ENCODE assay signal across 8 mouse cellular contexts in genomic region chr10:79926491-79927323, GRCm38 (mm10). TPM values are rescaled to one million over a fixed set of nuclear protein-coding genes. Genes with fewer than 3 reads are reported as not detected.
DNase-seq lines count a peak whose midpoint lies in the region; ATAC-seq and TF ChIP-seq lines count a peak whose summit lies in the region.

Gene Arid3a (plus strand): TSS chr10:79927043.

- ATAC-seq in embryonic facial prominence, embryonic 14.5 days (ENCODE audit: low read depth), result peak; percentile 88
- ATAC-seq in limb, embryonic 13.5 days (ENCODE audit: low FRiP score, low read depth), result peak; percentile 74
- peak; percentile 74 for ATAC-seq in midbrain, embryonic 15.5 days (replicated peaks)

- peak within 1 kb of the TSS; percentile 94 for H3K4me2 ChIP-seq in embryonic facial prominence, embryonic 14.5 days (ENCODE audit: low read depth, low read length)
- peak within 1 kb of the TSS; percentile 92 for H3K4me2 ChIP-seq in limb, embryonic 13.5 days (replicated peaks)
- H3K4me2 ChIP-seq in midbrain, embryonic 15.5 days, result peak within 1 kb of the TSS; percentile 81

- H3K27ac ChIP-seq in bone marrow, adult 2 months (ENCODE audit: control insufficient read depth, insufficient read depth, low read depth, low read length, poor library complexity), result peak within 1 kb of the TSS; percentile 89
- peak within 1 kb of the TSS; percentile 94 for H3K27ac ChIP-seq in embryonic facial prominence, embryonic 14.5 days (replicated peaks; ENCODE audit: low read depth, low read length)
- peak within 1 kb of the TSS; percentile 97 for H3K27ac ChIP-seq in limb, embryonic 13.5 days
- peak within 1 kb of the TSS; percentile 89 for H3K27ac ChIP-seq in midbrain, embryonic 15.5 days

- WGBS in bone marrow, adult 2 months, result under 1% methylated on average over 63 of the region's 63 CpGs
- under 1% methylated on average over 54 of the region's 63 CpGs for WGBS in embryonic facial prominence, embryonic 14.5 days
- WGBS in limb, embryonic 13.5 days, result under 1% methylated on average over 63 of the region's 63 CpGs
- under 1% methylated on average over 63 of the region's 63 CpGs for WGBS in midbrain, embryonic 15.5 days

- H3K9me3 ChIP-seq in embryonic facial prominence, embryonic 14.5 days (ENCODE audit: control insufficient read depth, low read length), result no peaks in the 10 kb centered on the region
- peaks cover 4% of the 10 kb centered on the region; the same call in 1 of the 2 replicates for H3K9me3 ChIP-seq in limb, embryonic 13.5 days
- no peaks in the 10 kb centered on the region for H3K9me3 ChIP-seq in midbrain, embryonic 15.5 days

- H3K9ac ChIP-seq in embryonic facial prominence, embryonic 14.5 days (ENCODE audit: low read depth, low read length), result peak within 1 kb of the TSS; percentile 91
- peak within 1 kb of the TSS; percentile 95 for H3K9ac ChIP-seq in limb, embryonic 13.5 days
- H3K9ac ChIP-seq in midbrain, embryonic 15.5 days, result peak within 1 kb of the TSS; percentile 78

- peak; percentile 98 for DNase-seq in A20 (ENCODE audit: low read depth, low spot score)
- peak; percentile 96 for DNase-seq in embryonic facial prominence, embryonic 14.5 days (ENCODE audit: low spot score)
- DNase-seq in heart, adult 8-10 months (ENCODE audit: low spot score), result peak; percentile 90
- peak; percentile 89 to 90 for DNase-seq in kidney, adult 8-10 months
- DNase-seq in spleen, adult 18-20 months, result peak; percentile 81 to 90

- TF ChIP-seq POLR2A in bone marrow, adult 2 months (IDR thresholded peaks at IDR 0.05; ENCODE audit: borderline replicate concordance, control insufficient read depth, low read depth, low read length), result no peak; the same call in 1 of the 2 replicates

- no peak for TF ChIP-seq CTCF in bone marrow, adult 2 months (IDR thresholded peaks at IDR 0.05; ENCODE audit: control insufficient read depth, insufficient read depth, low read length)

- H3K4me1 ChIP-seq in bone marrow, adult 2 months (ENCODE audit: control insufficient read depth, insufficient read depth, low read length), result peaks cover 1% of the 10 kb centered on the region; the same call in 1 of the 2 replicates
- peaks cover 12% of the 10 kb centered on the region for H3K4me1 ChIP-seq in embryonic facial prominence, embryonic 14.5 days (ENCODE audit: control insufficient read depth, insufficient read depth, low read length)
- H3K4me1 ChIP-seq in limb, embryonic 13.5 days, result peaks cover 44% of the 10 kb centered on the region
- peaks cover 36% of the 10 kb centered on the region for H3K4me1 ChIP-seq in midbrain, embryonic 15.5 days

- peaks cover 16% of the 10 kb centered on the region for H3K36me3 ChIP-seq in embryonic facial prominence, embryonic 14.5 days (ENCODE audit: control insufficient read depth, insufficient read depth, low read length)
- H3K36me3 ChIP-seq in limb, embryonic 13.5 days, result peaks cover 14% of the 10 kb centered on the region
- peaks cover 6% of the 10 kb centered on the region; the same call in 1 of the 2 replicates for H3K36me3 ChIP-seq in midbrain, embryonic 15.5 days (replicated peaks)

- peak within 1 kb of the TSS; percentile 82 for H3K4me3 ChIP-seq in bone marrow, adult 2 months (replicated peaks; ENCODE audit: control insufficient read depth, low read depth, low read length)
- peak within 1 kb of the TSS; percentile 85 for H3K4me3 ChIP-seq in embryonic facial prominence, embryonic 14.5 days (ENCODE audit: low read depth, low read length)
- peak within 1 kb of the TSS; percentile 97 for H3K4me3 ChIP-seq in limb, embryonic 13.5 days
- H3K4me3 ChIP-seq in midbrain, embryonic 15.5 days, result peak within 1 kb of the TSS; percentile 92

- H3K27me3 ChIP-seq in embryonic facial prominence, embryonic 14.5 days (replicated peaks; ENCODE audit: control insufficient read depth, insufficient read depth, low read length), result peaks cover 16% of the 10 kb centered on the region
- peaks cover 26% of the 10 kb centered on the region for H3K27me3 ChIP-seq in limb, embryonic 13.5 days
- H3K27me3 ChIP-seq in midbrain, embryonic 15.5 days (replicated peaks), result peaks cover 20% of the 10 kb centered on the region

RNA-seq across cellular contexts. Expression of gene Arid3a, which starts in this region (rescaled TPM):
- polyA plus RNA-seq in bone marrow, adult 2 months (2011; ENCODE audit: insufficient read depth, insufficient read length, low replicate concordance, missing spikeins), result 12.4 and 27.6 TPM in 2 replicates
- 3.1 and 3.5 TPM in 2 replicates for polyA plus RNA-seq in embryonic facial prominence, embryonic 14.5 days (2014; fragmentation: Nextera tagmentation; extraction: Ambion mirVana)
- 1 to 10 TPM; 1.2 to 1.7 (median 1.3) TPM for total RNA-seq in heart, adult 8-10 months (2022)
- 5.5 and 6.2 TPM in 2 replicates for polyA plus RNA-seq in limb, embryonic 13.5 days (2015; fragmentation: Nextera tagmentation; extraction: Ambion mirVana)
- 2.9 and 4.7 TPM in 2 replicates for polyA plus RNA-seq in midbrain, embryonic 15.5 days (2015; fragmentation: Nextera tagmentation; extraction: Ambion mirVana)

Comparison
In these comparisons a context has a peak if more than half of its experiments do, and no peak if none do; other contexts are left out.
1. Peak in every context shown above with its lines: DNase-seq, ATAC-seq, H3K4me3 ChIP-seq and H3K27ac ChIP-seq.